Mouse (Mus musculus) v-Abl transformed pro-B cells (cell line): ENCODE results near the gene Pmpca.
"Not testable (repeated sequence)": the region's sequence is repeated elsewhere in the genome, so short reads cannot be mapped to it uniquely, and the experiment has no call there.

Experiments
- in situ Hi-C, 2 experiments: fragments of 400-800 bp; cut with MboI; formaldehyde crosslinking; loops; one replicate each; pipeline ENCODE4 v1.15.1; 2025; ENCODE audit not compliant: unreplicated experiment in 2 of 2

The Pmpca gene

DNA sequence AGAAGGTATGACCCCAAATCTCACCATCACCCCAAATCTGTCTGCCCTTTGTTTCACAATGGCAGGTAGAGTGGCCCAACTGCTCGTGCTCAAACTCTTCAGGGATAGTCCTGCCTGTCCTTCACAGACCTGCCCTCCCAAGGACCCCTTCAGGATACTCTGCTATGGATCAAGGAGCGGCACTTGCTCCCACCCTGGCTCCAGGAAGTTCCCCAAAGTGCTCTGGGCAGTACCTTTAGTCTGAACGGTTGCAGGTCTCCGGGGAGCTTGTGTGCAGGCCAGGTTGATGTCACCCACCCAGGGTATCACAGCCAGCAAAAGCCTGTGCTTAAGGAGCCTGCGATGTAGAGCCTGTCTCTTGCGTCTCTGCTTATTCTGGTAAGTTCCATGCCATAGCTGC, 21.2 kb upstream of the Pmpca start:
- in situ Hi-C loops: no loop called here

DNA sequence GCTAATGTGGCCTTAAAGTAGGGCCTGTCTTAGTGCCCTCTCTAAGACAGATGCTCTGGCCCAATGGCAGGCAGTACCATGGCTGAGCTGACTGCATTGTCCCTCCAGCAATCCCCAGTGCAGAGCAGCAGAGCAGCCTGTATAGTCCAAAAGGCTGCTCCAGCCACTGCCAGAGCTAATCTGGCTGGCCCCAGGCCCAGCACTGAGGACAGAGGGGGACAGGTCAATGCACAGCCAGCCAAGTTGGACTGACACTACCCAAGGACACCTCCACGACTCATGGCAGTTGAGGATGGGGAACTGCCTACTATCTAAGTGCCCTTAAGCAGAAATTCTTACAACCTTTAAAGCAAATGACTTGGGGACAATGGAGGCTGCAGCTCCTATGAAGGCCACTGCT, 20.6 kb upstream of the Pmpca start:
- in situ Hi-C loops: no loop called here

- in situ Hi-C loops: no loop called here
Measured at GRCm38 (mm10) chr2:26372396-26372795, 16.7 kb upstream of the Pmpca start.

GRCm38 (mm10) chr2:26380131-26380771, 8.9 kb upstream of the Pmpca start, which contains the start of gene Snapc4:
Gene Snapc4 (minus strand): TSS chr2:26380653.
- in situ Hi-C loops: no loop called here

DNA sequence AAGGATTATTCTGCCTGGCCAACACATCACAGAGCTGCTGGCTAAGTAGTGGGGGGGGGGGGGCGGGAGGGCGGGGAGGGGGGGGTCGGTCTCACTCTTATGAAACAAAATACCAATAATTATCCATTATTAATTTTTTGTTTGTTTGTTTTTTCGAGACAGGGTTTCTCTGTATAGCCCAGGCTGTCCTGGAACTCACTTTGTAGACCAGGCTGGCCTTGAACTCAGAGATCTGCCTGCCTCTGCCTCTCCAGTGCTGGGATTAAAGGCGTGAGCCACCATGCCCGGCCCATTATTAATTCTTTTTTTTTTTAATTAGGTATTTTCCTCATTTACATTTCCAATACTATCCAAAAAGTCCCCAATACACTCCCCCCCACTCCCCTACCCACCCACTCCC, 8.3 kb upstream of the Pmpca start:
- in situ Hi-C loops: not testable (repeated sequence)

- in situ Hi-C loops: no loop called here
Measured at GRCm38 (mm10) chr2:26387713-26388112, 1.4 kb upstream of the Pmpca start.

GRCm38 (mm10) chr2:26388682-26389153, 421 bp upstream of the Pmpca start:
- in situ Hi-C loops: no loop called here

- in situ Hi-C loops: no loop called here
Measured at GRCm38 (mm10) chr2:26390954-26391353, 1.8 kb downstream of the Pmpca start.

GRCm38 (mm10) chr2:26391617-26392016, 2.5 kb downstream of the Pmpca start:
- in situ Hi-C loops: no loop called here

GRCm38 (mm10) chr2:26398978-26399377, 9.8 kb downstream of the Pmpca start:
- in situ Hi-C loops: no loop called here

DNA sequence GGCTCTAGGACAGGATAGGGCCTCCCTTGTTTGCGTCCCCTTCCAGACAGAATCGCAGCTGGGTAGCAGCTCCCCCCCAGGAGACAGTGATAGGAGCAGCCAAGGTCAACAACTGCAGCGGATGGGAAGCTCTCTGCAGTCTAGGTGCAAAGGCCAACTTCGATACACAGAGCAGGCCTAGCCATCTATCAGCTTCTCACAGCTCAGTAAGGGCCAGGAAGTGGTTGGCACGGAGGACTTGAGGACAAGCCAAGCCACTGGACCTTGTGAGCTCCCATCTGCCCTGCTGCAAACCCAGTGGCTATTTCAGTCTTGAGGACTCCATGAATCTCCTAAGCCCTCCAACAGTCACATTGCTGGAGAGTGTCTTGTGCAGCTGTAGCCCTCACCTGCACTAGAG, 10.5 kb downstream of the Pmpca start:
- in situ Hi-C loops: no loop called here

DNA sequence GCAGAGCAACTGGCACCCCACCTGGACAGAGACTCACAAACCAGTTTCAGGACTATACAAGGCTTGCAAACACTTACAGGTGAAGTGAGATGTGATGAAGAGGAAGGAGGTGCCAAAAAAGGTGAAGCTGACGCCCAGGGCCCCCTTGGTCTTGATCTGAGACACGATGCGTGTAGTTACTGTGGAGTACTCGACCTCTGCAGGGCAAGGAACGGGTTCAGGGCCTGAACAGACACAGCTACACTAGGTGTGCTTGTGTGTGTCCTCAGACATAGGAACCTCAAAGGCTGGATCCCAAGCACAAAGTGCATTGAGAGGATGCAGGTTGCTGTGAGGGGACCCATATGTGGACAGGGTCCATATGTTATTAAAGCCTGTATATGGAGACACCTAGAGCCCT, 11.2 kb downstream of the Pmpca start:
- in situ Hi-C loops: no loop called here

DNA sequence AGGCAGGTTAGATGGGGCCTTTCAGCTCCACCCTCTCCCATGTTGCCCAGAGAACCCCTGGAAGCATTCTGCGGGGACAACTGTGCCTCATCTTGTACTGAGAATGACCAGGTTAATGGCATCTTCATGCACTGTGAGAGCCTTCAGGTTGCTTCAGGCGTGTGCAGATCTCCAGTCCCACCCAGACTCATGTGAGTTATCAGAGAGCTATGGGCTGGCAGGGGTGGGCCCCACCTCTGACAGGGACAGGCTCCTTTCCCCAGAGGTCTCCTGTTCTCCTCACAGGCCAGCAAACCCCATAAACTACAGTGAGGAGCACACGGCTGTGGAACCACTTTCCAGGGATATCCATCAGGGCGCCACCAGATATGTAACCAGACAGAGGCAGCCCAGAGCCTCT, 11.9 kb downstream of the Pmpca start:
- in situ Hi-C loops: no loop called here

- in situ Hi-C loops: no loop called here
Measured at GRCm38 (mm10) chr2:26402265-26402664, 13.1 kb downstream of the Pmpca start.

GRCm38 (mm10) chr2:26403306-26403705, 14.2 kb downstream of the Pmpca start:
- in situ Hi-C loops: no loop called here

DNA sequence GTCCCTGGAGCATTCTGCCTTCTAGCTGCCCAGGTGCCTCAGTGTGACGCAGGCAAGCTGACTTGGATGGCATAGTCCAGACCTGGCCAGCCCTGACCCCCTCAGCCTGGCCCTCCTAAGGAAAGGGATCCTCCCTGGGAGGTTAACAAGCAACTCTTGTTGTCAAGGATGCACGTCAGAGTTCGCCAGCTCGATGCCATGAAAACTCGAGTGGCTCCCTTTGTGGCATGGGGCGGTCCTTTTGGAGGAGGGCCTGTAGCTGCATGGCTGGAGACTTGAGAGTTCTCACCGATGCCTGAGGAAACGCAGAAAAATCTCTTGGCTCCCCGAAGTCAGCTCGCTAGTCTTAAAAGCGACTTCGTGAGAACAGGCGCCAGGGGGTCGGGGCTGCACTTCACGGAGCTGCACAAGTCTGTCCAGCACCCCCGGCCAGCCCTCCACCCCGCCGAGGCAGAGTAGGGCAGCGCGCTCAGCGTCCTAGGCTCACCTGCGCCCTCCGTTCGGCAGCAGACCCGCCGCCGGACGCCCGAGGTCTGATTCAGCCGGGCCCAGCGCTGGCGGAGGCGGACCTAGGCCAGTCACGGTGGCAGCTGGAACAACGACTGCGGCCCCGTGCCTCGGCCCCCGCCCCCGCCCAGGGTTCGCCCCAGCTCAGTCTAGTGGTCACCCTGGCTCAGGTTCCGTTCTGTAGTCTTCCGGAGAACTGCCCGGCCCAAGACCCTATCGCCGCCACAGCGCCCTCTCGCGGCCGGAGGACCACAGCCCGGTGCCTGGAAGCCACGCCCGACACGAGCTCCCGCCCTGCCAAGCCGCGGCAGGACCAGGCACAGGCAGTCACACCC, 19.6 kb downstream of the Pmpca start, which contains the start of gene Inpp5e:
Gene Inpp5e, minus strand, starts transcription at position 689 of the 842 bp plus-strand sequence.
- in situ Hi-C loops: no loop called here

- in situ Hi-C loops: no loop called here
Measured at GRCm38 (mm10) chr2:26409362-26409761, 20.2 kb downstream of the Pmpca start.

DNA sequence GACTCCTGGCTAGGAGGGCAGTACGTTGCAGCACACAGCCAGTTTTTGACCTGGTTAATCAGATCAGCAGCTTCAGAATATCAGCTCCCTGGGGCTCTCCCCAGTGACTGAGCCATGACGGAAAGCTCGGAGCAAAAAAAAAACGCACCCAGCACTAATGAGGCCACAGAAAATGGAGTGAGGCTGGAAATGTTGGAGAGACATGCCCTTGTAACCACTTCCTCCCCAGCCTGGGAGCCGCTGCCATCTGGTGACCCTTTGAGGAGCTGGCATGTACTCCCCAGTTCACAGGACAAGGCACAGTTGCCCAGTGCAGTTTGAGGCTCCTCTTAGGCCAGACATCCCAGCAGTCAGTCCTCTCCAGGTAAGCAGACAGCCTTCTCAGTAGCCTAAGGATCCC, 21.0 kb downstream of the Pmpca start:
- in situ Hi-C loops: no loop called here

GRCm38 (mm10) chr2:26410931-26411411, 21.8 kb downstream of the Pmpca start:
- in situ Hi-C loops: no loop called here

- in situ Hi-C loops: no loop called here
Measured at GRCm38 (mm10) chr2:26417066-26417465, 27.9 kb downstream of the Pmpca start.

GRCm38 (mm10) chr2:26418120-26418519, 29.0 kb downstream of the Pmpca start:
- in situ Hi-C loops: no loop called here

DNA sequence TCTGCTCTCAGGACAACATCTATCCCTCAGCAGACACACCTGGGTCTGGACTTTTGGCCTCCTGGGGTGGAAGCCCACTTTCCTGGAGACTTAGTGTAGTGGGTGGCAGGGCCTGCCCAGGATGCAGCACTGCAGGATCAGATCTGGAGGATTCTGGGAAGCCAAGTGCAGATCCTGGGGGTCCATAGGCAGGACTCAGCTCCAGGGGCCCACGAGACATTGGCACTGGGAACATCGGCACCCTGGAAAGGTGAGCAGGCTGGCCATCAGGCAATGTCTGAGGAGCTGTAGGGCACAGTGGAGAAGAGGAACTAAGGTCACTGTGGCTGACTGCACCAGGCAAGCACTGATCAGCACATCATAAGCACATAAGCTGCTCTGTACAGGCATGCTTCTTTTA, 32.8 kb downstream of the Pmpca start:
- in situ Hi-C loops: no loop called here
